Mouse (Mus musculus) testis, adult 2 months (tissue): ENCODE results near the gene Sp7. TPM values are rescaled to one million over a fixed set of nuclear protein-coding genes. Genes with fewer than 3 reads are reported as not detected.
A peak's percentile ranks its signal among the peaks of the same experiment; 100 is the strongest.

Experiments used
- H3K27ac ChIP-seq: fragments of 200-500 bp; 2 replicates; pipeline ENCODE4 v1.5.1; 2012; ENCODE audit warnings: low read depth, low read length; ENCODE audit not compliant: control insufficient read depth, insufficient read depth
- H3K27me3 ChIP-seq: fragments of 200-500 bp; 2 replicates; pipeline ENCODE4 v1.6.1; 2012; ENCODE audit warnings: mild to moderate bottlenecking, low read length, moderate library complexity; ENCODE audit not compliant: control insufficient read depth, insufficient read depth
- H3K36me3 ChIP-seq: fragments of 200-500 bp; 2 replicates; pipeline ENCODE4 v1.6.1; 2012; ENCODE audit warnings: mild to moderate bottlenecking, low read length; ENCODE audit not compliant: control insufficient read depth, insufficient read depth
- H3K4me1 ChIP-seq: fragments of 200-500 bp; 2 replicates; pipeline ENCODE4 v1.6.1; 2012; ENCODE audit warnings: low read length; ENCODE audit not compliant: control insufficient read depth, insufficient read depth
- H3K4me3 ChIP-seq: fragments of 200-500 bp; 2 replicates; pipeline ENCODE4 v1.5.1; 2012; ENCODE audit warnings: low read depth, mild to moderate bottlenecking, low read length, moderate library complexity, mixed read lengths; ENCODE audit not compliant: control insufficient read depth
- CTCF ChIP-seq: fragments of 200-500 bp; IDR thresholded peaks from 2 replicates; pipeline ENCODE4 v1.5.1; 2012; ENCODE audit warnings: low read depth, mild to moderate bottlenecking, inconsistent platforms, low read length, moderate library complexity; ENCODE audit not compliant: control insufficient read depth, insufficient read depth, insufficient replicate concordance
- POLR2A ChIP-seq: fragments of 200-500 bp; IDR thresholded peaks from 2 replicates; pipeline ENCODE4 v1.6.1; 2012; ENCODE audit warnings: low read depth, mild to moderate bottlenecking, inconsistent platforms, low read length, moderate library complexity; ENCODE audit not compliant: control insufficient read depth
- polyA plus RNA-seq: library from polyadenylated mRNA; depleted of rRNA; stranded (reverse); fragments of >200 nt; gene quantifications from 2 replicates; pipeline ENCODE4 v1.2.3, GENCODE M21; 2012

Gene Sp7
- polyA plus RNA-seq, 1 experiment, result 0.06 TPM

DNA sequence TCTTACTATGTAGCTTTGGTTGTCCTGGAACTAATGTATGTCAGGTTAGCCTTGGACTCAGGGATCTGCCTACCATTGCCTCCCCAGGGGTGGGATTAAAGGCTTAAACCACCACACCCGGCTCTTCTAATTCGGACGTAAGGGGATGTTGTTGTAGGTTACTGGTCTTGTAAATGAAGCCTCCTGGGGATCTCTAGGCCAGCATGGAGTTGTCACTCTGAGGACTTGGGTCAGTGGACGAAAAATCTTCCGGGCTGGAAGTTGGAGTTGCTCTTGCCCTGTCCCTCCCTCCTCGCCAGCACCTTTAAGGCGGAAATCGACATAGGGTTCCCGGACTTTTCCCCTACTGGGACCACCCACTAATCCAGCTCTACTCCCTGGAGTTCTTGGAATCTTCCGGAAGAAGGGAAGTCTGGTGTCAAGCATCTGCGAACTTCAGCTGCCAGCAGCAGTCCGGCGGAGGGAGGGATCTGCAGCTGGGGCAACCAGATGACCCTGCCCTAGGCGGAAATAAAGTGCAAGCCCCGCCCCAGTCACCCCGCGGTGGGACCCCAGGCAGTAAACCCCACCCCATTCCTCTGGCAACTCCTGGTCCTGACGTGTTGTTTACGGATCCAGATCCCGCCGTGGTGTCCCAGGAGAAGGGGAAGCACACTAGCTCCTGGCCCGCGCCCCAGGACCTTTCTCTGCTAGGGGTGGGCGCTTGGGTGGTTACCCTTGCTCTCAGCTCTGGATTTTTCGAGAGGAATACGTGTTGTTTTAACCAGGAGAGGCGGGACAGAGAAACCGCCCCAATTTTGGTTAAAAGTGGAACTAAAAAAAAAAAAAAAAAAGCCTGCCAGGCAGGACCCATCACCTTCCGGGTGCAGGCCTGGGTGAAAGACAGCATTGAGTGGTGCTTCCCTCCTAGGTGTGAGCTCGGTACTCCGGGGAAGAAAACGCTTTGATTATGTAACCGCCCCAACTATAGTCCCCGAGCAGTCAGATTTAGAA, 32.5 kb upstream of the Sp7 start:
- Histone ChIP-seq H3K4me1 (peaks cover 15% of the 10 kb centered on the region), H3K27ac (peak overlapping the region; percentile 92), H3K27me3 (0 out of 2 replicates have a peak, but pooled peaks cover 3% of the 10 kb centered on the region), H3K36me3 (no peaks in the 10 kb centered on the region), H3K4me3 (peak overlapping the region; percentile 85)
- TF ChIP-seq POLR2A (peak; percentile 65), CTCF (no peak)

DNA sequence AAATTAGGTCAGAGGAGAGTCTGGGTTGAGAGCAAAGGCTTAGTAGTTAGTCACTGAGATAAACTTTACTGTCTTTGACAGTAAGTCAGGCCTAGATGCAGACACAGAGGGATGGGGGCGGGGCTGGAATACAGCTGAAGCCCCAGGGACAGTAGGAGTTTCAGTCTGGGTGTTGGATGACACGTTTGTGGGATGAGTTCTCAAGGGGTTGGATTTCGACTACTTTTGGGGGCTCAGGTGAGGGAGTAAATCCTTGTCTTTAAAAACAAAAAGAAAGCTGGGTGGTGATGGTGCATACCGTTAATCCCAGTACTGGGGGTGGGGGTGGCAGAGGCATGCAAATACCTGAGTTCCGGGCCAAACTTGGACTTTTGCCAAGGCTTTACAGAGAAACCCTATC, 31.6 kb upstream of the Sp7 start:
- Histone ChIP-seq H3K4me3 (no peak overlapping the region), H3K4me1 (peaks cover 15% of the 10 kb centered on the region), H3K36me3 (no peaks in the 10 kb centered on the region), H3K27me3 (0 out of 2 replicates have a peak, but pooled peaks cover 3% of the 10 kb centered on the region), H3K27ac (peak overlapping the region; percentile 92; the same call in 1 of the 2 replicates)
- TF ChIP-seq CTCF (no peak), POLR2A (no peak)

DNA sequence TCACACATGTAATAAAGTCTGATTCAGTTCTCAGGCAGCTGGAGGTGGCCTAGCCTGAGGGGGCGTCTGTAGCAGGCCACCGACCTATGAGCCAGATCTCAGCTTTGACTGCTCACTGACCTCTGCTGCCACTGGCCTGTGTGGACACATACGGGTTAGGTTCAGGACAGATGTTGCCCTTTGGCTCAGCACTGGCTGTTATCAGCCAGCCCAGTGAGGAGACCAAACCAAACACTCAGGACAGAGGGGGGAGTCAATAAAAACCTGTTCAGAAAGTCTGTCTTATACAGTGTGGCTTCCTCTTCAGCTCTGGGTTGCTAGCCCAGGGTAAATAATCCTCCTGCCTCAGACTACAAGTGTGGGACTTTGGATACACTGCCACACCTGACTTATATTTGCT, 28.1 kb upstream of the Sp7 start:
- Histone ChIP-seq H3K27ac (no peak overlapping the region), H3K4me1 (peaks cover 15% of the 10 kb centered on the region), H3K36me3 (no peaks in the 10 kb centered on the region), H3K27me3 (0 out of 2 replicates have a peak, but pooled peaks cover 3% of the 10 kb centered on the region), H3K4me3 (no peak overlapping the region)
- TF ChIP-seq CTCF, result no peak
- TF ChIP-seq POLR2A, result no peak

DNA sequence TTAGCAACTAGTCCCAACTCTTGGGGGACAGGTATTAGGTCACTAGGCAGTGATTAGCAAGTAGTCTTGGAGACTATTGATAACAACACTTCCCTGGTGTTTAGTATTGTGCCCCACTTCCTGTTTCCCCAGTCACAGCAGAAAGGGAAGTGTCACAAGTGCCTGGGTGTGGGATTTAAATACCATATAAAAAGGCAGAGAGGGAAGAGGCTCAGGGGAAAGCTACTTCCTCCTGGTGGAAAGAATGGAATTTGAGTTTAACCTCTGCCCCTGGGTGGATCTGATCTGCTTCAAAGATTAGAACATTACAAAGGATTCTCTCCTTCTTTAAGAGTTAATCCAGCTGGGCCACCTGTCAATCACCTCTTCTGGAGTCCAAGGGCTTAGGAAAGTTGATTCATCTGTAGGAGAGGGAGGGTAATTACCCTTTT, 26.6 kb upstream of the Sp7 start:
- Histone ChIP-seq H3K36me3 (no peaks in the 10 kb centered on the region), H3K27me3 (no peaks in the 10 kb centered on the region), H3K4me1 (peaks cover 2% of the 10 kb centered on the region; the same call in 1 of the 2 replicates), H3K27ac (no peak overlapping the region), H3K4me3 (no peak overlapping the region)
- TF ChIP-seq CTCF (no peak), POLR2A (no peak)

DNA sequence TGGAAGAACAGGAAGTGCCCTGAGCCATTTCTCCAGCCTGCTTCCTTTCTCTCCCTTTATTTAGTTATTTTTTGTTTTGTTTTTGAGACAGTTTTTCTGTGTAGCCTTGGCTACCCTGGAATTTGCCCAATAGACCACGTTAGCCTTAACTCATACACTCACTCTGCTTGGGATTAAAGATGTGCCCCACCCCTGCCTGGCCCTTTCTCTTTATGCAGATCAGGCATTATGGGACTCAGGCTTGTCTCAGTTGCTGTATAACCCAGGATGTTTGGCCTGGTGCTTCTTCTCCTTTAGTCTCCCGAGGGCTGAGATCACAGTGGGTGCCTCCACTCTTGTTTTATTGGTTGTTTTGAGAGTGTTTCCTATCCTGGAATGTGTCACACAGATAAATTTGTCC, 25.5 kb upstream of the Sp7 start:
- Histone ChIP-seq H3K27ac (peak overlapping the region; percentile 29; the same call in 1 of the 2 replicates), H3K4me3 (no peak overlapping the region), H3K36me3 (no peaks in the 10 kb centered on the region), H3K4me1 (0 out of 2 replicates have a peak, but pooled peaks cover 2% of the 10 kb centered on the region), H3K27me3 (no peaks in the 10 kb centered on the region)
- TF ChIP-seq CTCF (no peak), POLR2A (no peak)

DNA sequence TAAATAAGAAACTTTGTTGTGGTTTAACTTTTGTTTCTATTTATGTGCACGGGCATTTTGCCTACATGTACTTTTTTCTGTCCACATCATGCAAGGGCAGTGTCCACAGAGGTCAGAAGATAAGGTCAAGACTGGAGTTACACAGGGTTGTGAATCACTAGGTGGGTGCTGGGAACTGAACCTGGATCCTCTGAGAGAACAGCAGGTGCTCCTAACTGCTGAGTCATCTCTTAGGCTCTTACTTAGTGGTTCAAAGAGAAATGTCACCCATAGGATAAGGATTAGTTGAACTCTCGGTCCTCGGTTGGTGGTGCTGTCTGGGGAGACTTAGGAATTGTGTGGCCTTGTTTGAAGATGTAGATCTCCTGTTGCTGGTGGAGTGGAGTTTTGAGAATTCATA, 22.0 kb upstream of the Sp7 start:
- Histone ChIP-seq H3K4me3 (no peak overlapping the region), H3K27me3 (no peaks in the 10 kb centered on the region), H3K4me1 (no peaks in the 10 kb centered on the region; the same call in 1 of the 2 replicates), H3K36me3 (no peaks in the 10 kb centered on the region), H3K27ac (no peak overlapping the region)
- TF ChIP-seq CTCF, result no peak
- no peak for TF ChIP-seq POLR2A

DNA sequence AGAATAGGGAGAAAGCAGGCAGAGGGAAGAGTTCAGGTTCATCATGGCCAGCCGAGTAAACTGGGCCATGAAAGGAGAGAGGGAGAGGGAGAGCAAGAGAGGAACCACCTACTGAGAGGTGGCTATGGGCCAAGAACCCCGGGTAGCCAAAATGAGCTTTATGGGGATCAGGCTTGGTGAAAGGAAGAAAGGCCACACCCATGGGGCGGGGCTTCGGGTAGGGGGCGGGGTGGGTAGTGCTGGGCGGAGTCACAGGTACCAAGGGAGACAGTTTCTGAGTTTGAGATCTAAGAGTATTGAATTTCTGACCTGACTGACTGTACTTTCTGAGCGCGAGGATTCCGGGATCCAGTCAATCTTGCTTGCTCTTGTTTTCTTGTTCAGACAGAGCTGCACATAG, 19.7 kb upstream of the Sp7 start:
- Histone ChIP-seq H3K4me1 (peaks cover 2% of the 10 kb centered on the region), H3K27me3 (no peaks in the 10 kb centered on the region), H3K4me3 (no peak overlapping the region), H3K36me3 (no peaks in the 10 kb centered on the region), H3K27ac (no peak overlapping the region)
- no peak for TF ChIP-seq POLR2A
- no peak for TF ChIP-seq CTCF
